Mouse (Mus musculus) cortical plate, adult 2 months (tissue): Measurements from ENCODE around the gene Pax6.

Source experiments
- CTCF ChIP-seq: fragments of 200-500 bp; IDR thresholded peaks from 2 replicates; pipeline ENCODE4 v1.5.1; 2011; ENCODE audit warnings: mild to moderate bottlenecking, control low read depth, low read length; ENCODE audit not compliant: insufficient read depth; ENCODE audit errors: extremely low read depth
- POLR2A ChIP-seq: fragments of 200-500 bp; IDR thresholded peaks from 2 replicates; pipeline ENCODE4 v1.6.1; 2011; ENCODE audit warnings: mild to moderate bottlenecking, low read length, control low read depth; ENCODE audit not compliant: insufficient read depth; ENCODE audit errors: extremely low read depth

DNA sequence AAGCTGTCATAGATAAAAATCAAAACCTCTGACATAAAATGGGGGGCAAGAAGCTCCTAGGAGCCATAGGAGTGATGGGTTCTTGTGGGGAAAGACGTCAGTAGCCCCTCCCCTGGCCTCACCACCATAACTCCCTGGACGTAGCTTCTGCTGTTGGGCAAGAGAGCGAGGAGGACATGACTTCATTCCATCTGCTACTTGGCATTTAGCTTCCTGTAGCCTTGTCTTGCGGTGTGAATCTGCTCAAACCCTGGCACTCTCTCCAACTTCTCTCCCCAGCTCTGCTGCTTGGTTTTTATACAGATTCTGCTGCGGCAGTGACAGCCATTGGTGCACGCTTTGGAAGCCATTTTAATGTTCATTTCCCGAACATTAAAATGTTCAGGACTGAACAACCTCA lies 78.2 kb downstream of the Pax6 start:
- no peak for TF ChIP-seq CTCF
- no peak for TF ChIP-seq POLR2A
